Mouse (Mus musculus): Measurements from ENCODE around the gene Specc1l. TPM values are rescaled to one million over a fixed set of nuclear protein-coding genes. Genes with fewer than 3 reads are reported as not detected.

Gene Specc1l
- polyA plus RNA-seq, 1 experiment from 2014 or later = 31.7 TPM

GRCm38 (mm10) chr10:75187366-75188056 lies 24.4 kb upstream of the Specc1l start:
- Histone ChIP-seq H3K4me3 (no peak overlapping the region), H3K4me2 (no peak overlapping the region), H3K4me1 (0 out of 2 replicates have a peak, but pooled peaks cover 4% of the 10 kb centered on the region), H3K27ac (no peak overlapping the region), H3K36me3 (peaks cover 15% of the 10 kb centered on the region), H3K9me3 (no peaks in the 10 kb centered on the region), H3K9ac (no peak overlapping the region), H3K27me3 (no peaks in the 10 kb centered on the region)
- ATAC-seq (ENCODE audit: insufficient number of reproducible peaks, low FRiP score, low TSS enrichment, low read depth) = no peak
- 71% methylated on average over 8 of the region's 8 CpGs for WGBS

GRCm38 (mm10) chr10:75191647-75192046 lies 20.2 kb upstream of the Specc1l start:
- no peaks in the 10 kb centered on the region for H3K36me3 ChIP-seq
- 51% methylated on average over 7 of the region's 7 CpGs for WGBS

GRCm38 (mm10) chr10:75197817-75198216 lies 14.1 kb upstream of the Specc1l start:
- ATAC-seq (ENCODE audit: insufficient number of reproducible peaks, low FRiP score, low TSS enrichment, low read depth) = no peak
- H3K27ac ChIP-seq = no peak overlapping the region
- H3K9me3 ChIP-seq = no peaks in the 10 kb centered on the region
- no peaks in the 10 kb centered on the region for H3K27me3 ChIP-seq
- no peak overlapping the region for H3K4me3 ChIP-seq
- H3K4me2 ChIP-seq = no peak overlapping the region
- 87% methylated on average over 1 of the region's 1 CpGs for WGBS
- H3K9ac ChIP-seq = no peak overlapping the region
- H3K4me1 ChIP-seq = no peaks in the 10 kb centered on the region
- no peaks in the 10 kb centered on the region for H3K36me3 ChIP-seq

More at GRCm38 (mm10) chr10:75191647-75192046, 20.2 kb upstream of the Specc1l start:
- no peaks in the 10 kb centered on the region for H3K27me3 ChIP-seq
- H3K4me2 ChIP-seq = no peak overlapping the region
- H3K27ac ChIP-seq = 0 out of 2 replicates have a peak overlapping the region, but pooled peaks have one; percentile 43
- no peak overlapping the region for H3K4me3 ChIP-seq
- 0 out of 2 replicates have a peak, but pooled peaks cover 4% of the 10 kb centered on the region for H3K4me1 ChIP-seq
- H3K9me3 ChIP-seq = no peaks in the 10 kb centered on the region
- no peak for ATAC-seq (ENCODE audit: insufficient number of reproducible peaks, low FRiP score, low TSS enrichment, low read depth)
- H3K9ac ChIP-seq = no peak overlapping the region

GRCm38 (mm10) chr10:75200733-75201132 lies 11.1 kb upstream of the Specc1l start:
- Histone ChIP-seq H3K9ac (no peak overlapping the region), H3K9me3 (no peaks in the 10 kb centered on the region), H3K4me1 (no peaks in the 10 kb centered on the region), H3K4me3 (no peak overlapping the region), H3K4me2 (no peak overlapping the region), H3K27me3 (no peaks in the 10 kb centered on the region), H3K27ac (no peak overlapping the region), H3K36me3 (no peaks in the 10 kb centered on the region)
- no peak for ATAC-seq (ENCODE audit: insufficient number of reproducible peaks, low FRiP score, low TSS enrichment, low read depth)
- 71% methylated on average over 1 of the region's 1 CpGs for WGBS

- no peaks in the 10 kb centered on the region for H3K9me3 ChIP-seq
- H3K9ac ChIP-seq = no peak overlapping the region
- 45% methylated on average over 4 of the region's 4 CpGs for WGBS
- H3K36me3 ChIP-seq = no peaks in the 10 kb centered on the region
- no peak overlapping the region for H3K27ac ChIP-seq
- H3K4me3 ChIP-seq = no peak overlapping the region
- H3K27me3 ChIP-seq = no peaks in the 10 kb centered on the region
- no peak overlapping the region for H3K4me2 ChIP-seq
- ATAC-seq (ENCODE audit: insufficient number of reproducible peaks, low FRiP score, low TSS enrichment, low read depth) = no peak
- H3K4me1 ChIP-seq = no peaks in the 10 kb centered on the region
Measured at GRCm38 (mm10) chr10:75206192-75206591, 5.7 kb upstream of the Specc1l start.

GRCm38 (mm10) chr10:75210841-75211240 lies 1.0 kb upstream of the Specc1l start:
- no peak for ATAC-seq (ENCODE audit: insufficient number of reproducible peaks, low FRiP score, low TSS enrichment, low read depth)
- Histone ChIP-seq H3K4me3 (no peak overlapping the region), H3K9me3 (no peaks in the 10 kb centered on the region), H3K4me2 (no peak overlapping the region), H3K36me3 (no peaks in the 10 kb centered on the region), H3K9ac (no peak overlapping the region), H3K27me3 (no peaks in the 10 kb centered on the region), H3K27ac (no peak overlapping the region), H3K4me1 (peaks cover 5% of the 10 kb centered on the region)
- WGBS = 92% methylated on average over 3 of the region's 3 CpGs

- Histone ChIP-seq H3K4me1 (peaks cover 5% of the 10 kb centered on the region), H3K27ac (no peak overlapping the region), H3K4me3 (peak overlapping the region; percentile 90), H3K9me3 (no peaks in the 10 kb centered on the region), H3K9ac (no peak overlapping the region), H3K4me2 (peak overlapping the region; percentile 55), H3K27me3 (no peaks in the 10 kb centered on the region), H3K36me3 (no peaks in the 10 kb centered on the region)
- 39% methylated on average over 7 of the region's 7 CpGs for WGBS
- no peak for ATAC-seq (ENCODE audit: insufficient number of reproducible peaks, low FRiP score, low TSS enrichment, low read depth)
Measured at GRCm38 (mm10) chr10:75212981-75213380, 1.1 kb downstream of the Specc1l start.

GRCm38 (mm10) chr10:75220722-75221121 lies 8.8 kb downstream of the Specc1l start:
- Histone ChIP-seq H3K27me3 (no peaks in the 10 kb centered on the region), H3K9me3 (no peaks in the 10 kb centered on the region), H3K36me3 (no peaks in the 10 kb centered on the region), H3K9ac (no peak overlapping the region), H3K27ac (no peak overlapping the region), H3K4me3 (no peak overlapping the region), H3K4me1 (peaks cover 21% of the 10 kb centered on the region), H3K4me2 (no peak overlapping the region)
- WGBS = 86% methylated on average over 3 of the region's 3 CpGs
- no peak for ATAC-seq (ENCODE audit: insufficient number of reproducible peaks, low FRiP score, low TSS enrichment, low read depth)

GRCm38 (mm10) chr10:75221936-75222610 lies 10.2 kb downstream of the Specc1l start:
- WGBS = 67% methylated on average over 4 of the region's 4 CpGs
- no peak for ATAC-seq (ENCODE audit: insufficient number of reproducible peaks, low FRiP score, low TSS enrichment, low read depth)
- Histone ChIP-seq H3K4me2 (no peak overlapping the region), H3K36me3 (no peaks in the 10 kb centered on the region), H3K9me3 (no peaks in the 10 kb centered on the region), H3K27me3 (no peaks in the 10 kb centered on the region), H3K9ac (no peak overlapping the region), H3K4me1 (peaks cover 21% of the 10 kb centered on the region), H3K27ac (0 out of 2 replicates have a peak overlapping the region, but pooled peaks have one; percentile 69), H3K4me3 (no peak overlapping the region)

GRCm38 (mm10) chr10:75222611-75222998 lies 10.7 kb downstream of the Specc1l start:
- 57% methylated on average over 5 of the region's 5 CpGs for WGBS
- H3K27ac ChIP-seq = peak overlapping the region; percentile 69

GRCm38 (mm10) chr10:75224154-75224553 lies 12.3 kb downstream of the Specc1l start:
- no peak overlapping the region for H3K9ac ChIP-seq
- no peaks in the 10 kb centered on the region; the same call in 1 of the 2 replicates for H3K36me3 ChIP-seq
- no peak overlapping the region for H3K4me2 ChIP-seq
- no peak overlapping the region for H3K27ac ChIP-seq
- no peaks in the 10 kb centered on the region for H3K9me3 ChIP-seq
- H3K4me1 ChIP-seq = peaks cover 21% of the 10 kb centered on the region
- no peak overlapping the region for H3K4me3 ChIP-seq
- ATAC-seq (ENCODE audit: insufficient number of reproducible peaks, low FRiP score, low TSS enrichment, low read depth) = no peak
- H3K27me3 ChIP-seq = no peaks in the 10 kb centered on the region
- 67% methylated on average over 3 of the region's 3 CpGs for WGBS

More at GRCm38 (mm10) chr10:75222611-75222998, 10.7 kb downstream of the Specc1l start:
- Histone ChIP-seq H3K4me2 (no peak overlapping the region), H3K27me3 (no peaks in the 10 kb centered on the region), H3K9ac (no peak overlapping the region), H3K36me3 (no peaks in the 10 kb centered on the region), H3K4me3 (no peak overlapping the region), H3K4me1 (peaks cover 21% of the 10 kb centered on the region), H3K9me3 (no peaks in the 10 kb centered on the region)
- no peak for ATAC-seq (ENCODE audit: insufficient number of reproducible peaks, low FRiP score, low TSS enrichment, low read depth)

- H3K4me1 ChIP-seq = peaks cover 21% of the 10 kb centered on the region
- no peak overlapping the region for H3K27ac ChIP-seq
- ATAC-seq (ENCODE audit: insufficient number of reproducible peaks, low FRiP score, low TSS enrichment, low read depth) = no peak
- no peak overlapping the region for H3K9ac ChIP-seq
- H3K4me3 ChIP-seq = no peak overlapping the region
- no peaks in the 10 kb centered on the region for H3K27me3 ChIP-seq
- WGBS = 0% methylated on average over 1 of the region's 2 CpGs
- H3K9me3 ChIP-seq = no peaks in the 10 kb centered on the region
- H3K36me3 ChIP-seq = no peaks in the 10 kb centered on the region; the same call in 1 of the 2 replicates
- H3K4me2 ChIP-seq = no peak overlapping the region
Measured at GRCm38 (mm10) chr10:75224630-75225029, 12.8 kb downstream of the Specc1l start.
